Mouse (Mus musculus) stomach, embryonic 16.5 days (tissue): Measurements from ENCODE around the gene Tmem87b. TPM values are rescaled to one million over a fixed set of nuclear protein-coding genes. Genes with fewer than 3 reads are reported as not detected.
A peak's percentile ranks its signal among the peaks of the same experiment; 100 is the strongest.

Experiments used
- ATAC-seq: fragments of 200-750 bp; cut with Nextera tagmentation; 2 replicates; pipeline ENCODE4 v1.8.0; 2017; ENCODE audit warnings: moderate number of reproducible peaks, moderate TSS enrichment; ENCODE audit not compliant: insufficient read depth, low FRiP score
- H3K27ac ChIP-seq: fragments of 300-500 bp; sonication (generic); 2 replicates; pipeline ENCODE4 v1.5.1; 2014; ENCODE audit warnings: low read length
- H3K27me3 ChIP-seq: fragments of 300-500 bp; sonication (generic); 2 replicates; pipeline ENCODE4 v1.6.1; 2014; ENCODE audit warnings: low read length, control low read depth, mixed read lengths; ENCODE audit not compliant: control insufficient read depth, insufficient read depth
- H3K36me3 ChIP-seq: fragments of 300-500 bp; sonication (generic); 2 replicates; pipeline ENCODE4 v1.6.1; 2014; ENCODE audit warnings: low read length; ENCODE audit not compliant: control insufficient read depth, insufficient read depth
- H3K4me1 ChIP-seq: fragments of 300-500 bp; sonication (generic); 2 replicates; pipeline ENCODE4 v1.6.1; 2014; ENCODE audit warnings: low read length, control low read depth, mixed read lengths; ENCODE audit not compliant: control insufficient read depth, insufficient read depth
- H3K4me2 ChIP-seq: fragments of 300-500 bp; sonication (generic); 2 replicates; pipeline ENCODE4 v1.6.1; 2014; ENCODE audit warnings: low read depth, low read length, mixed read lengths
- H3K4me3 ChIP-seq: fragments of 300-500 bp; sonication (generic); replicated peaks from 2 replicates; pipeline ENCODE4 v1.5.1; 2014; ENCODE audit warnings: mild to moderate bottlenecking, low read length
- H3K9ac ChIP-seq: fragments of 300-500 bp; sonication (generic); 2 replicates; pipeline ENCODE4 v1.6.1; 2014; ENCODE audit warnings: low read length
- H3K9me3 ChIP-seq: fragments of 300-500 bp; sonication (generic); replicated peaks from 2 replicates; pipeline ENCODE4 v1.6.1; 2016; ENCODE audit warnings: low read length, control low read depth; ENCODE audit not compliant: control insufficient read depth
- WGBS: fragments of 180-500 bp; shearing (Covaris S2); extraction: QIAGEN DNeasy Blood & Tissue Kit; methylation state at CpG from one replicate; pipeline ENCODE4 v1.1.7; 2014; 5-methylcytosine and 5-hydroxymethylcytosine counted together
- polyA plus RNA-seq: library from polyadenylated mRNA; unstranded; fragments of >200 nt; fragmentation: Nextera tagmentation; extraction: Ambion mirVana; gene quantifications from 2 replicates; pipeline ENCODE4 v1.2.1, GENCODE M21; 2015

Tmem87b gene
- polyA plus RNA-seq, 1 experiment from 2014 or later, result 34.3 TPM

GRCm38 (mm10) chr2:128887866-128888550 lies 70.1 kb downstream of the Tmem87b start:
- Histone ChIP-seq H3K4me3 (no peak overlapping the region), H3K27me3 (no peaks in the 10 kb centered on the region), H3K9ac (no peak overlapping the region), H3K36me3 (no peaks in the 10 kb centered on the region), H3K27ac (no peak overlapping the region), H3K9me3 (no peaks in the 10 kb centered on the region), H3K4me2 (no peak overlapping the region), H3K4me1 (no peaks in the 10 kb centered on the region)
- 55% methylated on average over 6 of the region's 6 CpGs for WGBS
- ATAC-seq, result no peak

GRCm38 (mm10) chr2:128890661-128891335 lies 72.9 kb downstream of the Tmem87b start:
- Histone ChIP-seq H3K9ac (no peak overlapping the region), H3K27me3 (no peaks in the 10 kb centered on the region), H3K27ac (no peak overlapping the region), H3K4me3 (no peak overlapping the region), H3K36me3 (no peaks in the 10 kb centered on the region), H3K9me3 (no peaks in the 10 kb centered on the region; the same call in 1 of the 2 replicates), H3K4me1 (no peaks in the 10 kb centered on the region), H3K4me2 (no peak overlapping the region)
- ATAC-seq, result no peak
- 94% methylated on average over 4 of the region's 4 CpGs for WGBS

GRCm38 (mm10) chr2:128892180-128892721 lies 74.3 kb downstream of the Tmem87b start:
- no peak for ATAC-seq
- WGBS, result 3% methylated on average over 34 of the region's 37 CpGs
- Histone ChIP-seq H3K9ac (peak overlapping the region; percentile 49), H3K9me3 (no peaks in the 10 kb centered on the region; the same call in 1 of the 2 replicates), H3K4me2 (peak overlapping the region; percentile 76), H3K4me3 (peak overlapping the region; percentile 42), H3K4me1 (no peaks in the 10 kb centered on the region), H3K27ac (no peak overlapping the region), H3K27me3 (no peaks in the 10 kb centered on the region), H3K36me3 (no peaks in the 10 kb centered on the region)

GRCm38 (mm10) chr2:128902843-128903242 lies 84.9 kb downstream of the Tmem87b start:
- no peak overlapping the region for H3K27ac ChIP-seq

GRCm38 (mm10) chr2:128903661-128904060 lies 85.7 kb downstream of the Tmem87b start:
- Histone ChIP-seq H3K4me2 (no peak overlapping the region), H3K4me1 (no peaks in the 10 kb centered on the region), H3K9ac (no peak overlapping the region), H3K27me3 (no peaks in the 10 kb centered on the region), H3K4me3 (no peak overlapping the region), H3K9me3 (peaks cover 4% of the 10 kb centered on the region; the same call in 1 of the 2 replicates), H3K27ac (no peak overlapping the region), H3K36me3 (no peaks in the 10 kb centered on the region)
- no peak for ATAC-seq
- 81% methylated on average over 3 of the region's 3 CpGs for WGBS

More at GRCm38 (mm10) chr2:128902843-128903242, 84.9 kb downstream of the Tmem87b start:
- no peak overlapping the region for H3K4me2 ChIP-seq
- peaks cover 4% of the 10 kb centered on the region; the same call in 1 of the 2 replicates for H3K9me3 ChIP-seq
- no peak overlapping the region for H3K4me3 ChIP-seq
- 57% methylated on average over 6 of the region's 6 CpGs for WGBS
- no peaks in the 10 kb centered on the region for H3K27me3 ChIP-seq
- H3K4me1 ChIP-seq, result no peaks in the 10 kb centered on the region
- ATAC-seq, result no peak
- H3K36me3 ChIP-seq, result no peaks in the 10 kb centered on the region
- no peak overlapping the region for H3K9ac ChIP-seq

Other genes with a start within 250 kb of the Tmem87b start
- not detected in 2 replicates for gene Spdye4c, start 226.9 kb upstream of the Tmem87b start, polyA plus RNA-seq
- 61.3 and 61.6 TPM in 2 replicates for gene Anapc1, start 130.7 kb upstream of the Tmem87b start, polyA plus RNA-seq
- 6.4 and 6.7 TPM in 2 replicates for gene Mertk, start 119.2 kb upstream of the Tmem87b start, polyA plus RNA-seq
- gene Fbln7, start 44.9 kb downstream of the Tmem87b start, polyA plus RNA-seq, result 4.5 and 5.2 TPM in 2 replicates
- 5.5 and 6.1 TPM in 2 replicates for gene Zc3h8, start 126.0 kb downstream of the Tmem87b start, polyA plus RNA-seq
- 0.95 and 1.5 TPM in 2 replicates for gene Zc3h6, start 149.3 kb downstream of the Tmem87b start, polyA plus RNA-seq
- gene Gm10762, start 149.6 kb downstream of the Tmem87b start, polyA plus RNA-seq, result 5.5 and 7.3 TPM in 2 replicates
- gene Vinac1, start 230.1 kb downstream of the Tmem87b start, polyA plus RNA-seq, result 0.06 and 0.10 TPM in 2 replicates
- 12.0 and 13.1 TPM in 2 replicates for gene Ttl, start 247.8 kb downstream of the Tmem87b start, polyA plus RNA-seq